Mouse (Mus musculus): ENCODE data around the gene A430078G23Rik.

The A430078G23Rik gene

GRCm38 (mm10) chr8:3350747-3351146 is 2.5 kb upstream of the A430078G23Rik start:
- DNase-seq = no peak

GRCm38 (mm10) chr8:3352715-3353114 is 500 bp upstream of the A430078G23Rik start:
- DNase-seq = no peak

GRCm38 (mm10) chr8:3353811-3354442 is 712 bp downstream of the A430078G23Rik start:
- no peak for DNase-seq

DNA sequence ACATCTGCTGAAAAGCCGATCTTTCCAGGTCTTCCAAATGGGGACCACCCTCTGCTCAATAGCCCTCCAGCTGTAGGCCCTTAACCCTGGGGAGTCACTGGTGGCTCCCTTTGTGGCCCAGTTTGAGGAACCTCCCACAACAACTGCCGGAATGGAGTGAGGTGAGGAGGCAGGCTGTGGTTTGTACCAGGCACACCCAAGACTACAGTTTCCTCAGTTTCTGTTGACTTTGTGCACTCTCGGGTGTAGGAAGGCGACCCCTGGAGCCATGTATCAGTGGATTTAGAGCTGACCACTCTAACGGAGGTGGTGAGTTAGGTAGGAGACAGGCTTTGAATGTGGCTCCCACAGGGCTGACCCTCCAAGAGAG is 1.2 kb downstream of the A430078G23Rik start:
- DNase-seq = no peak

- DNase-seq = no peak
These were observed 2.4 kb downstream of the A430078G23Rik start for GRCm38 (mm10) chr8:3355586-3355985.

GRCm38 (mm10) chr8:3358060-3358459 is 4.8 kb downstream of the A430078G23Rik start:
- DNase-seq = peak; percentile 86

DNA sequence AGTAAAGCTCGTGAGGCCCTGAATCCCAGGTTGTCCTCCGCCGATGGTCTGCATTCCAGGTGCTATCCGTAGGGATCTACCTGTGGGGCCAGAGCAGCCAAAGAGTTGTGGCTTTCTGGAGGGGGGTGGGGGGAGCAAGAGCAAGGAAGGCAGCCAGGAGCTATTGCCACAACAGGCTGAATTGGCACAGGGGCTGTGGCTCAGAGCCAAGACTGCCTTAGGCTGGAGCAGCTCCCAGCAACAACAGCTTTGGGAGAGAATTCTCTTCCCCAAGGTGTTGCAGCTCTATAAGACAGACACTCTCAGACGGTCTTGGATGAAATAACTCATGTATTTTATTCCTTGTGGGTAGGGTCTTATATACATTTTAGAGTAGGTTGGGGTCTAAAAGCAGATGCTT is 13.9 kb downstream of the A430078G23Rik start:
- DNase-seq = no peak

GRCm38 (mm10) chr8:3368091-3368490 is 14.9 kb downstream of the A430078G23Rik start:
- DNase-seq = no peak

DNA sequence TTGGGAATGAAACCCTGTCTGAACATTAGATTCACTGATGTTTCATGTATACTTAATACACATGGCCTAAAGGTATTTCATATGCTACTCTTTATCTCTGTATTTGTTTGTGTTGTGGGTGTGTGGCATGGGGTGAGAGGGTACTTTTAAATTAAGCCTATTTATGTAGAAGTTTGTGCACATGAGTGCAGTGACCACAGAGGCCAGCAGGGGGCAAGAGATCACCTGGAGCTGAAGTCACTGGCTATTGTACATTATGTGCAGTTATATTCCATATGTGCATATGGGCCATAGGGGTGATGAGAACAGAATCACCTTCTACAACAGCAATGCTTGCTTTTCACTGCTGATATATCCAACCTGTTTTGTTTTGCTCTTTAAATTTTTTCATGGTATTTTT is 22.5 kb downstream of the A430078G23Rik start:
- DNase-seq = no peak

DNA sequence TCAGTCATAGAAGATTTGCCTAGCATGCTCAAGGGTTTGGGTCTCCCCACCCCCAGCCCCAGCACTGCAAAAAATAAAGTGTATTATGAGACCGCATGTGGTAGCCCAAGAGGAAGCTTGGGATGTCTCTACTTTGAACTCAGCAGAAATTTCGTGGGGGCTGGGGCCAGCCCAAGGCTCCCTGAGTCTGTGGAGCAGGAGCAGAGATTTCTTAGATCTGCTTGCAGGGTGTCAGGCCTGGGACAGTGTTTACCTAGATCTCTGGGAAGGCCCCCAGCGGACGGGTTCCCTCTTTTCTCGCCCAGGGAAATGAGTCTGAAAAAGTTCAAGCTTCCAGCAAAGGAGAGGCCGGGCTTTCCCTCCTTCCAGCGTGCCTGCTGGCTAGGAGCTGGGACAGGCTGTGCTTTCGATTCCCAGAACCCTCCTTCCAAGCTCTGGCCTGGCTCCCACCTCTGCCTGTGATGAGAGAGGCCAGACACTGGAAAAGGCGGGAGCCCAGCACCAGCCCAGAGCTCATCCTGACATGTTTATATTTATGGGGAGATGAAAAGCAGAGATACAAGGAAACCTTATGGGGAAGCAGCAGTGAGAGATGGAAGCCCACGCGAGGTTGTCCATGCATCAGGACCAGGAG is 23.5 kb downstream of the A430078G23Rik start:
- no peak for DNase-seq

GRCm38 (mm10) chr8:3387286-3387685 is 34.1 kb downstream of the A430078G23Rik start:
- DNase-seq = peak; percentile 79

DNA sequence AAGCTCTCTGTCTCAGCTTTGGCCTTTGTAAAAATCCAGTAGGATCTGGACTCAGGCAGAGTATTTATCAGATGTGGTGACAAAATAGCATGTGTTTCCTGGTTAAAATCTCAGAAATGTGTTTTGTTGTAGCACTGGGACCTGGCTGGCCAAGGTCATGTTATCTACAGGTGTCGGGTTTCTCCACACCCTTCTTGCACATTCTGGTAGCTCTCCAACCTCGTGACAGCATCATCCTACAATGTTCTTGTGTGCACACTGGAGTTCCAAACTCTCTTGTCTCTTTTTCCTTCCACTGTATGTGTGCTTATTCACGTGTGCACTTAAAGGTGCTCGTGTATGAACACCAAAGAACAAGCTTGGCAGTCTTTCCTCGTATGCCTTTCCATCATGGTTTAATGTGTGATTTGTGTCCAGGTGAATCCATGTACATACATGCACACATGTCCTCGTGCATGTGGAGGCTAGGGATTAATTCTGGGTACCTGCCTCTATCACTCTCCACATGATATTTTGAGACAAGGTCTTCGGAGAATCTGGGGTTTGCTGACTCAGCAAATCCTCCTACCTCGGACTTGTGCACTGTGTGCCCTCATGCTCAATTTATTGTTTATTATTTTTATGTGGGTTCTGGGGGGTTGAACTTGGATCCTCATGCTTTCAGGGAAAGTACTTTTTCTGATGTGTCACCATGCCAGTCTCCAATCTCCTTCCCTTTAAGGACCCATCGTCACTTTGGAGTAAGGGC is 35.5 kb downstream of the A430078G23Rik start:
- DNase-seq = no peak

DNA sequence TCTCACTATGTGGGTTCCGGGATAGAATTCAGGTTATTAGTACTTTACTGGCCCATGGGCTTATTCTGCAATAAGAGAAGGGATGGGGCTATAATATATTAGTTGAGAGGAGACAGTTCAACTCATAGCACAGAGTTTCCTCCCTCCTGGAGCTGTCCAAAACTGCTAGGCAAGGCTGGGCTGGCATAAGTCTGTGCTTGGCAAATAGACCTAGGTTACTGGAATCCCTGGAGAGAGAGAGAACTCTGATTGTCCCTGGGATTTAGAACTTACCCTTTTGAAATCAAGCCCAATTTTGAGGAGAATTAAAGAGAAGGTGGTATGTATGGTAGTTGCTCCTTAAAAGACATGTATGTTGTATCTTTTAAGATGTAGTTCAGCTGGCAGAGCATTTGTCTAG is 36.3 kb downstream of the A430078G23Rik start:
- DNase-seq = no peak

DNA sequence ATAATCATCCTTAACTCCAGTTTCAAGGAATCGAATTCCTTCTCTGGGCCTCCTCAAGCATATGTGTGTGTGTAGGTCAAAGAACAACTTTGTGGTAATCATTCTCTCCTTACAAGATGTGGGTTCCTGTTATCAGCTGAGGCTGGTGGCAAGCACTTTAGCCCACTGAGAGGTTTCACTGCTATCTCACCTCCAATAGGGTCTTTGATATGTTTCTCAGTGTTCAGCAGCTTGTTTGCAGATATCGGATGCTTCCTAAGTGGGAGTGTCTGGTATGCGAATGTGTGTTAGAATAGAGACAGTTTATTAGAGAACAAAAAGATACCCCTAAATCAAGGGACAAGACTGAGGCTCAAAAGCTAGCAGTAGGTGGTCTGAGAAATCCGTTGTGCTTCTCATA is 39.1 kb downstream of the A430078G23Rik start:
- no peak for DNase-seq

DNA sequence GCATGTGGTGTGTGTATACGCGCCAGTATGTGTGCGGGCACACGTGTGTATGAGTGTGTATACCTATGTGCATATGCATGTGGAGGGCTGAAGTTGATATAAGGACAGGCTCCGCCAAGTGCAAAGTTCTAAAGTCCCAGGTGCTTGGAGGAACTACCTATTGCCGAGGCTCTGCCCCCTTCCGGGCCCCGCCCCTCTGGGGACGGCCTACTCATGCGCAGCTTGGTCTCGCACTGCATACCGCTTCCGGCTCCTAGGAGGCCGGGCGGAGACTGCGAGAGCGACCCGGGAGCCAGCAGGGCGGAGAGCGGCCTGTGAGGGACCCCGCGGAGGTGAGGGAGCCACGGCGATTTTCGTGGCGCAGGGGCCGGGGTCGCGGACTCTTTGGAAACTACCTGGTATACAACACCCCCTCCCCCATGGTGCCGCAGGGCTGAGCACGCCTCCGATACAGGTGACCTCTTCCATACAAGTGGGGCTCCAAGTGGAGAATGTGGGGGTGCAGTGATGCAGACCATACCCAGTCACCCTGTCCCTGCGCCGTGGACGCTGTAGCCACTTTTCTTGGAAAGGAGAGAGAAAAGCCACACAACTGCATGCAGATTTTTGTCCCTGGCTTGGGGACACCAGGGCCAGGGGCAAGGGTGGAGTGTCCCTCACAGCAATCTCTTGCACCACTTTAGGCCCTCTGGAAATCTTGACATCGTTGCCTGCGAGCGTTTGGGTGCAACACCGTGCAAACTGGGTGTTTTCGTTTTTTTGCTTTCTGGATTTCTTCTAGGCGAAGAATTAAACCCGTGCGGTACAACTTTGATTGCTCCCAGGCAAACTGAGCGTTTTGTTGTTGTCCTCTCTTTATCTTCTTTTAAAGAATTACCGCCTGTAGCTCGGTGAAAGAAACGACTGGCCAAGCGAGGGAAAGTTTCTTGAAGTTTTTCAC is 39.8 kb downstream of the A430078G23Rik start, which contains the start of gene Arhgef18:
Gene Arhgef18 (plus strand): TSS at position 236 of the 940 bp plus-strand sequence.
- DNase-seq = peak; percentile 95

- peak; percentile 72 for DNase-seq
These were observed 41.4 kb downstream of the A430078G23Rik start for GRCm38 (mm10) chr8:3394600-3394999.

- no peak for DNase-seq
These were observed 42.0 kb downstream of the A430078G23Rik start for GRCm38 (mm10) chr8:3395246-3395645.

DNA sequence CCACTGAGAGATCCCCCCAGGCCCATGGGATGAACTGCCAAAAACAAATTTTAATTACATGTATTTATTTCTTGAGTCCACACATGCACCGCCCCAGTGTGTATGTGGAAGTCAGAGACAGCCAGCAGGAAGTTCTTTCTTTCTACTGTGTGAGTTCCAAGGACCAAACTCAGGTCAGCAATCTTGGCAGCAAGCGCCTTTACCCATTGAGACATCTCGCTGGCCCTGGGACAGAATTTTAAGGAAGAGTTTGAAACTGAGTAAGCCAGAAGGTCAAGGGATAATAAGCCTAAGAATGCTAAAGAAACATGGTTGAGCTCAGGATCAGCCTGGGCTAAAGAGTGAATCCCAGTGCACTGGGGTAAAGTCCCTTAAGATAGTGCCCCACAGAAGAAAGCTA is 44.4 kb downstream of the A430078G23Rik start:
- DNase-seq = no peak

DNA sequence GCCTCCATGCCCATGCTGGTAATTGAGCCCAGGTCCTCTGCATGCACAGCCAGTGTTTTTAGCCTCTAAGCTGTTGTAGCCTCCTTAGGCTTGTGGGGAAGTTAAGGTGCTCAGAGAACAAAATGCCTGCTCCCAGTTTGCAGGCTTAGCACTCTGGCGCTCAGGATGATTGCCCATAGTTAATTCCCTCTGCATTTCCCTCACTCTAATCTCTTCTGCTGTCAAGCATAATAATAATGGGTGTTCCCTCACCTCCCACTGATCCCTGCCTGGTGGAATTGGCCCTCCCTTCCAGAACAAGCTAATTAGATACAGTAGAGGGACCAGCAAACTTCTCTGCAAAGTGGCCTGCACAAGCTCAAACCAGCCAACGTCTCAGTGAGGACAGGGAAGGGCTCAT is 47.3 kb downstream of the A430078G23Rik start:
- DNase-seq = no peak

DNA sequence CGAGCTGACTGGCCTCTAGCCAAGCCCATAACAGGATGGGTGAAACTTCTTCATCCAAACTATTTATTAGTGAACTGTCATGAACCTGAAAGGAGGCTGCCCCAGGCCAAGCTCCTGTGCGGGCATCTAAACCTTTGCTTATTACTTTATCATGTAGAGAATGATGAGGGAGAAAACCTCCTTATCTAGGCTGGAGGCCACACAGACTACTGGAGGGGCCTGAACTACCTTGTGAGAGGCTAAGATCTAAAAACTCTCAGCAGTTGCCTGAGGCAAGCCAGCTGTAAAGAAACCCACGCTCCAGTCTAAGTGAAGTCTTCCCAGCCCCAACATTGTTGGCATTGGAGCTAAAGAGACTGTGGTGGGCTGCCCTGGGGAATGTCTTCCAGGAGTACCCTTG is 54.2 kb downstream of the A430078G23Rik start:
- no peak for DNase-seq

GRCm38 (mm10) chr8:3411085-3411484 is 57.9 kb downstream of the A430078G23Rik start:
- no peak for DNase-seq

DNA sequence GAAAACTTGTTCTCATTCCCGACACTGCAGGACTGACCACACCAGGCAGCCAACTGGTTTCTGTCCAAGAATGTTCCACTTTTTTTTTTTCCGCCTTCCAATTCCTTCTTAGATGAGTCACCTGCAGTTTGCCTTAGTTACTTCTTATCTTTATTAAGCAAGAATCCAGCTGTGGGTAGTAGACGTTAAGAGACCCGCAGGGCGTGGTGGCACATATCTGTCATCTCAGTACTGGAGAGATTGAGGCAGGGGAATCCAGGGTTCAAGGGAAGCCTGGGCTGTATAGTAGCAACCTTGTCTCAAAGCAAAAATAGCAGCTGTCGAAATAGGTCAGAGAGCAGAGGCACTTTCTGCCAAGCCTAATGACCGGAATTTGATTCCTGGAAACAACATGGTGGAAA is 58.7 kb downstream of the A430078G23Rik start:
- DNase-seq = peak; percentile 41

GRCm38 (mm10) chr8:3412816-3413215 is 59.6 kb downstream of the A430078G23Rik start:
- no peak for DNase-seq
